Mouse (Mus musculus): ENCODE measurements at regions not wholly inside any gene's neighbourhood (a gene's known extent, or its start where the extent isn't known, plus 50 kb on each side); places are given as distances from the start of the nearest gene placed in this dataset.

- peak; percentile 81 for DNase-seq (ENCODE audit: low spot score)
These were observed 195.7 kb downstream of the Rgs3 start for GRCm38 (mm10) chr4:62755237-62755900.

- DNase-seq (ENCODE audit: low spot score): no peak
These were observed 197.1 kb downstream of the Rgs3 start for GRCm38 (mm10) chr4:62756721-62757206.

GRCm38 (mm10) chr4:62760748-62761604, 201.3 kb downstream of the Rgs3 start:
- no peak for DNase-seq (ENCODE audit: low spot score)

GRCm38 (mm10) chr4:62761672-62762071, 202.0 kb downstream of the Rgs3 start:
- DNase-seq (ENCODE audit: low spot score): peak; percentile 89

- DNase-seq (ENCODE audit: low spot score): peak; percentile 90
These were observed 201.4 kb upstream of the Zfp618 start for GRCm38 (mm10) chr4:62763990-62764389.

DNA sequence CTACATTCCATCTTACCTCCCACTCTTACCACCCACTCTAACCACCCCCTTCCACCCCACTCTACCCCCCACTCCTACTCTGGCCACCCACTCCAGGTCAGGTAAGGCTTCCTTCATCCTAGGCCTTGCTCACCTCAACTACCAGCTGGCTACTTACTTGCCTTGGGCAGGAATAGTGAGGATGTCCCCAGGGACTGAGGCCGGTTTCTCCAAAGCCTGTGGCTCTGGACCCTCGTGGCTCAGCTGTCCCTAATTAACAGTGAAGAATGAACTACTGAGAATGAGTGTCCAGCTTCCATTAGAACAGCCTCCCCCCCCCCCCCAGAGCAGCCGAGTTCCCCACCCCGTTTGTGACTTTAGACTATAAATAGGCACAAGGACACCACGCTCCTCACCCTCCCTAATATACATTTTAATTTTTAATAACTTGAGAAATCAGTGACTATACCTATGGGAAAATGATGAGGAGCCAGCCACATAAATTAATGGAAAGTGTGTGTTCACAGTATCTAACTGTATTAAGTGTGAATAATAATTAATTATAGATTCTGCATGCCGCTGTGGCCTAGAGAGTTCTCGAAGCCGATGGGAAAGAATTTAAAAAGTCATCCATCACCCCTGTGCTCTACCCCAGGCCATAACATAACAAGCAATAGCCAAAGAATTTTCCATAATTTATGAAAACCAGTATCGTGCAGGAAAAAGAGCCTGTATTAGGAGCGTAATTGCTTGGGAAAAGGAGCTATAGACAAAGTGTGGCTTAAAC, 195.7 kb upstream of the Zfp618 start:
- DNase-seq (ENCODE audit: low spot score): no peak

DNA sequence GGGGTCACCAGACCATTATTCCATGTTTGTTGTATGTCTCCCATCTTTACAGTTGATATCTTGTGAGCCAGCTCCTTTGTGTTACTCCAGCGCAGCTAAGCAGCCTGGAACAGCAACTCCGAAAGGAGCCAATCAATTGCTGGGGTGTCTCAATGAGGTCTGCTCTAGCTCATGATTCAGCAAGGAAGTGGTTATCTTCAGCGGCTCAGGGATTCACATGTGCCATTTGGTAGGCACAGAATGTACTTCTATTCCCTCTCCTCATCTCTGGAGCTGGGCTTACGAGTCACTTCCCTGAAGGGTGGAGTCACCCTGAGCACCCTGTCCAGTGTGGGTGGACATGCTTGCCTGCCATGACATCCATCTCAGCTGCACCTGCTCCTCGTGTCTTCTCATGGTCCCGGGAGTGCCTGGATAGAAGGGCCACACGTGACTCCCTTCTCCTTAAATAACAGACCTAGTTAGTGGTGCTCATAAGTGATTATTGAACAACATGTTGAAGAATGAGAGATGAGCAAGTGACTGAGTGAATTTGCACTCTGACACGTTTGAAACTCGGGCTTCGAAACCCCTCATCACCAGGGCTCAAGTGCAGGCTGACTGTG, 190.3 kb upstream of the Zfp618 start:
- DNase-seq (ENCODE audit: low spot score): no peak

DNA sequence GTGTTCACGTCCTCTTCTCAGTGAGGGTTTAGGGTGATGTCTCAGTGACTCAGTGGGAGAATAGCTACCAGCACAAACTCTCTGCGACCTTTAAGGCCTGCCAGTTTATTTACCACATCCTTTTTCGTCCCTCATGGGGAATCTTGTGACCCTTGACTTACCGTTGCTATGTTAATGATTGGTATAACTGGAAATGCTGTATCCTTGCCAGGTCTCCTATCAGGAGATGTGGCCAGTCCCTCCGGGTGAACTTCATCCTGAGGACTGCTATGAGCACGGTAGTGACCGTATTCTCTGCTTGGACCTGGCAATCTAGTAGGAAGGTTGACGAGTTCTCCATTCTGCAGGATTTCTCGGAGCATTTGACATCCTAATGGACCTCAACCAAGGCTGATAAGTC, 188.5 kb upstream of the Zfp618 start:
- DNase-seq (ENCODE audit: low spot score): no peak

DNA sequence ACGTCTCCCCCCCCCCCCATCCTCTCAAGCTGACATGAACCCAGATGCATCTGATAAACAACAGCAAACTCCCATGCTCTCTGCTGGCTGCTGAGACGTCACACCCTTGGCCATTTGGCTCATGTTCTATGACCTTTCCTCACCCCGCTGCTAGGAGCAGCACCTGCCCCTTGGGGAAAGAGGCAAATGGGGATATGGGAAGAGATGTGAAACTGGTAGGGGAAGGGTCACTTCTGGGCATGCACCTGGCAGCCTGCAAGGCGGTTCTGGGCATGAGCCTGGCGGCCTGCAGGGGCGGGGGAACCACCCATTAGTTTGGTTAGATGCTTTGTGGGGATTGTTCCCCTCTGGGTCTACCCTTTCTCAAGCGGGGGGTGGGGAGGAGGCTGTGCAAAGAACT, 187.9 kb upstream of the Zfp618 start:
- no peak for DNase-seq (ENCODE audit: low spot score)

DNA sequence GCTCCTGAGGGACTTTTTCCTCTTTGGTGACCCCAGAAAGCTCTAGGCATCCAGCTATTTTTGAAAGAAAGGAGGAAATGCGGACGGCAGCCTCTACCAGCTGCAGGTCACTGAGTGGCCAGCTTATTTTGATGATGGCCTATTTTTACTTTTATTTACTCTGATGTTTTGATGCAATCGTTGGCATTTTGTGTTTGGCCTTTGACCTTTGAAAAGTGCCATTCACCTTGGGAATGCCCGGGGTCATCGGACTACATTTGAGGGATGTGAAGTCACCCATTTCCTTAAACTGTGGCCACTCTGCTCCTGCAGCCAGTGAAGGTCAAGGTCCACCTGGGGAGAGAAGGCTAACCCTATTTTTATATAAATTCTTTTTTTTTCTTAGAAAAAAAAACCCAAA, 186.8 kb upstream of the Zfp618 start:
- no peak for DNase-seq (ENCODE audit: low spot score)

DNA sequence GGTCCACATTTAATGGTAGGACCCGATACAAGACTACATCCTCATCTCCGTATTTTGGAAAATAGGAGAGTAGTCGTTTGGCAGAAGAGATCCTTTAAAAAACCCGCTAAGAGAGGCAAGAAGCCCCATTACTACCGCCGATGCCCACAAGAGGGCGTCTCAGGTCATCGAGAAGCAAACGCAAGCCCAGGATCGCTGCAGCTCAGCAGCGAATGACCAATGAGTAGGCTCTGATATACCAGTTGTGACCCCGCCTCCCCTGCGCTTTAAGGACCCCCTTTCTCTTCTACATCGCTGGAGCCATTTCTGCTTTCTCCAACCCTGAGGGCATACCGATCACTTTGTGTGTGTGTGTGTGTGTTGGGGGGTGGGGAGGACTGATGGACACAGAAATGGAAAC, 185.0 kb upstream of the Zfp618 start:
- DNase-seq (ENCODE audit: low spot score): peak; percentile 97

- DNase-seq (ENCODE audit: low spot score): no peak
These were observed 184.5 kb upstream of the Zfp618 start for GRCm38 (mm10) chr4:62780837-62781236.

DNA sequence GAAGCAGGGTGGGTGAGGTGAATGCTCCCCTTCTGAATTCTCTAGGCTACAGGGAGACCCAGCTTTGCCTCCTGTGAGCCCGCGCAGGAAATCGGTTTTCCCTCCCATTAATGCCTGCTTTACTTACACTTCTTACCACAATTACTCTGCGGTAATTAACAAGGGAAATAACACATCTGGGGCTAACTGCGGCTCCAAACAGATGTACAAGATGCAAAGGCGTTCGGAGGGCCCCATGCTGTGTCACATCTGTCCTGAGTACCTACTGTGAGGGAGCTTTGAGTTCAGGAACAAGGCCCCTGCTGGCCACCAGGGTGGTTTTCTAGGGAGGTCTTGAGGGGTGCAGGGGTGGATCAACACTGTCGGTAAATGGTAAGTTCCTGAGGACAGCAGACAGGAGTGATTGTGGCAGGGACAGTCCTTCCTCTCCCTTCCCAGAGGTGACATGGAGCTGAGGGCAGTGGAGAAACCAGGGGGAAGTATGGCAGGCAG, 184.0 kb upstream of the Zfp618 start:
- no peak for DNase-seq (ENCODE audit: low spot score)

- DNase-seq (ENCODE audit: low spot score): no peak
These were observed 179.7 kb upstream of the Zfp618 start for GRCm38 (mm10) chr4:62785711-62786110.

- no peak for DNase-seq (ENCODE audit: low spot score)
These were observed 175.7 kb upstream of the Zfp618 start for GRCm38 (mm10) chr4:62789696-62790095.

GRCm38 (mm10) chr4:62793582-62793981, 171.8 kb upstream of the Zfp618 start:
- DNase-seq (ENCODE audit: low spot score): no peak

DNA sequence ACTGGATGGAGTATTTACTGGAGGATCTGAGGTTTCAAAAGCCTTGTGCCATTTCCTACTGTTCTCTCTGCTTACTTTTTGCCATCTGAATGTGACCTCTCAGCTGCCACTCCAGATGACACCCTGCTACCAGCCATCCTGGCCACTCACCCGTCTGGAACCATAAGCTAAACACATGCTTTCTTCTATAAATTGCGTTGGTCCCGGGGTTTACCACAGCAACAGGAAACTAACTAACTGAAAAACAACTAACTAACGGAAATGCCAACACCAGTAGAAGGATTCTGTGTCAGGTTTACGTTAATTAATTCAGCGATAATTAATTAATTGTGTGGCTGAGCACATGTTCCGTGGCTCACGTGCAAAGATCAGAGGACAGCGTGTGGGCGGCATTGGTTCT, 169.8 kb upstream of the Zfp618 start:
- DNase-seq (ENCODE audit: low spot score): no peak

DNA sequence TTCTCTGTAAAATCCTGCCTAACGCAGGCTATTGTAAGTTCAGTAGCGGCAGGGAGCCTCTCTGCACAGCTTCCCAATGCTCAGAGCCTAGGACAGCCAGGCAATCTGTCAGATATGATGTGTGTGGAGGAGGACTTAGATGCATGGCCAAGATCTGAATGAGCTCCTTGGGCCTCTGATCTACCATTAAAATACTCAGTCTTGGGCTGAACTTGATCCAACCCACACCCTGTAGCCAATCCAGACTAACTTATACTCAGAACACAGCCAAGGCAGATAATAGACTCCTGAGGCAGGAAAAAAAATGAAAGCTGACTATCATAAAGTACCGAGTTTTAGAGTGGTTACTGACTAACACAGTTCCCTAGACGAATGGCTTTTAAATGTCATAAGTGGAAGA, 165.4 kb upstream of the Zfp618 start:
- DNase-seq (ENCODE audit: low spot score): no peak

DNA sequence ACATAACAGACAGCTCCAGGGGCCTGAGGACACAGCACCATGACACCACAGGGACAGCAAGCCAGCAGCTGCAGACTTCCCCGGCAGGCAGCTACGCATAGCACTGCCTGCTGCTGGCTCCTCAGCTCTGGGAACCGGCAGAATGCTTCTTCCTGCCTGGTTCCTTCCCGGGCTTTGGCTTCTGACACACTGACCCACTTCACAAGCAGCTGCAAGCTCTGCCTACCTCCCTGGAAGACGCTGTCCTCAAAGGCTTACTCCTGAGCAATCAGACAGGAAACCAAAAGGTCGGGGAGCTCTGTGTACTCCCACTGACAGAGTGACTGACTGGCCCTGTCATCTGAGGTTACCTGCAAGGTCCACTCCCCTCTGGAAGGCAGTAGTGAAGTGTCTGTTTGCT, 159.5 kb upstream of the Zfp618 start:
- no peak for DNase-seq (ENCODE audit: low spot score)

DNA sequence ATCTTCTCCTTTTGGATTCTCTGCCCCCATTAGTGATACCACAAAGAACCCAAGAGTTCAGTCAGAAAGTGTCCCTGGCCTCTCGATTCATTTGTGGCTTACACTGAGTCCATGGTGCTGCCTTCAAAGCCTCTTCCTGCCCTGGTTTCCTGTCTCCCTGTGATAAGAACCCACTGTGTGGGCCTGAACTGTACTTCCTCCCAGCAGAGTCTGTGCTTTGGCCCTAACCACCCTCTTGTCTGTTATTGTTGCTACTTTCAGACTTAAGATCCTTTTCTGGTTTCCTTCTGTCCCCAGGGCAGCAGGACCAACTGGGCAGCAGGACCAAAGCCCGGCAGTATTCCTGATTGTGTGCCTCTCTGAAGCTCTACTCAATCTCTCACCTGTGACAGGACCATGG, 158.6 kb upstream of the Zfp618 start:
- no peak for DNase-seq (ENCODE audit: low spot score)

- no peak for DNase-seq (ENCODE audit: low spot score)
These were observed 157.3 kb upstream of the Zfp618 start for GRCm38 (mm10) chr4:62807926-62808552.

- DNase-seq (ENCODE audit: low spot score): no peak
These were observed 156.8 kb upstream of the Zfp618 start for GRCm38 (mm10) chr4:62808553-62808950.
